9 mouse cellular contexts compared by ENCODE assay signal in the genomic region with DNA sequence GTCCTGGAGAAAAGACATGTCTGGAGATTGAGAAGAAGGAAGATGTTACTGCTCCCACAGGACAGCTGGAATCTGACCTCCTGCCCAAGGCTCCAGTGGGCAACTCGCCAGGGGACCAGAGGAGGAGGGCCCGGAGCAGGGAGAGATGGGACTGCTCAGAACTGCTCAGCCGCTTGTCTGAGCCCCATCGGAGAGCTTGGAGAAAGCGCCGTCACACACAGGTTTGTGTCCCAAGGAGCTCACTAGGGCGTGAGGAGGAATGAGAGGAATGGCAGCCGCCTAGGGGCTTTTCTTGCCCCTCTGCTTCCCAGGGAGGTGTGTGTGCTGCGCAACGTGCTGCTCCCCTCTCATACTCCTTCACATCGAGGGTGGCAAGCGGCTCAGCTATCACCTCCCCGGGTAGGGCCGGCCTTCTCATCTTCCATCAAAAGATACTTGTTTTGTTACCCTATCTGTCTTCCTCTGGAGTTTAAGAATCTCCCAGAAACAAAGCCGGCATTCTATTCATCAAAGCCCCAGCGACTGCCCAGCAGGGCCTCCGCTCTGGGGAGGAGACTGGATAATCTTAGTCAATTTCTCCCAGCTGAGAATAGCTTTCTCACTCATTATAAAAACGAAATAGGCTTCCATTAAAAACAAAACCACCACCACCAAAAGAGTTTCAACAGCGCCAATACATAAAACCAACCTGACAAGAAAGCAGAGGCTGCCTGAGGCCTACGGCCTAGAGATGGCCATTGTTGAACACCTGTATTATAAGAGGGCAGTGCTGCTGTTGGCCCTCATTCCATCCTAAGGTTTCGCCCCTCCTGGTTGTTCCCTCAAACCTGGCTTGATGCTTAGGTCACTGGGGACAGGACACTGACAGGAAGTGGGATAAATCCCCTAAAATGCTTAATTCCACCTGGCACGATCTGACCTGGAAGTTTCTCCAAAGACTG. TPM values are rescaled to one million over a fixed set of nuclear protein-coding genes. Genes with fewer than 3 reads are reported as not detected.
DNase-seq lines count a peak whose midpoint lies in the region; ATAC-seq lines count a peak whose summit lies in the region.
"Had no signal": no experiment of that assay in that cellular context is flagged by ENCODE, and none has a peak within 500 bp of the region (broad histone marks: within the 10 kb centered on the region; RNA-seq: fewer than 3 reads in every experiment).

No protein-coding gene starts in this region.

- H3K27me3 ChIP-seq in forebrain, embryonic 11.5 days (ENCODE audit: control insufficient read depth, insufficient read depth, low read length) = no peaks in the 10 kb centered on the region
- H3K27me3 ChIP-seq in hindbrain, embryonic 11.5 days (ENCODE audit: control insufficient read depth, insufficient read depth, low read length) = no peaks in the 10 kb centered on the region
- no peaks in the 10 kb centered on the region for H3K27me3 ChIP-seq in liver, embryonic 13.5 days
- H3K27me3 ChIP-seq in neural tube, embryonic 15.5 days (replicated peaks) = no peaks in the 10 kb centered on the region
- H3K27me3 ChIP-seq: megakaryocyte, embryonic 14.5 days had no signal

- 7% methylated on average over 22 of the region's 22 CpGs for WGBS in forebrain, embryonic 11.5 days
- WGBS in hindbrain, embryonic 11.5 days = 11% methylated on average over 22 of the region's 22 CpGs
- 67% methylated on average over 22 of the region's 22 CpGs for WGBS in liver, embryonic 13.5 days (ENCODE audit: insufficient replicate concordance)
- WGBS in neural tube, embryonic 15.5 days = 14% methylated on average over 22 of the region's 22 CpGs

- H3K36me3 ChIP-seq in forebrain, embryonic 11.5 days (ENCODE audit: control insufficient read depth, insufficient read depth, low read length) = no peaks in the 10 kb centered on the region
- no peaks in the 10 kb centered on the region for H3K36me3 ChIP-seq in hindbrain, embryonic 11.5 days (ENCODE audit: control insufficient read depth, insufficient read depth, low read length)
- peaks cover 40% of the 10 kb centered on the region for H3K36me3 ChIP-seq in liver, embryonic 13.5 days
- peaks cover 25% of the 10 kb centered on the region for H3K36me3 ChIP-seq in neural tube, embryonic 15.5 days

- peaks cover 11% of the 10 kb centered on the region; the same call in 1 of the 2 replicates for H3K4me1 ChIP-seq in forebrain, embryonic 11.5 days (replicated peaks; ENCODE audit: control insufficient read depth, insufficient read depth, low read length)
- peaks cover 6% of the 10 kb centered on the region; the same call in 1 of the 2 replicates for H3K4me1 ChIP-seq in hindbrain, embryonic 11.5 days (replicated peaks; ENCODE audit: control insufficient read depth, insufficient read depth, low read length)
- H3K4me1 ChIP-seq in liver, embryonic 13.5 days (replicated peaks) = peaks cover 62% of the 10 kb centered on the region
- H3K4me1 ChIP-seq in neural tube, embryonic 15.5 days = peaks cover 13% of the 10 kb centered on the region

- intact Hi-C loops in heart, postnatal 25 days (cut with DNase I) = no loop called here

- H3K9ac ChIP-seq in forebrain, embryonic 11.5 days (ENCODE audit: low read length) = peak overlapping the region; percentile 32
- peak overlapping the region; percentile 27; the same call in 1 of the 2 replicates for H3K9ac ChIP-seq in hindbrain, embryonic 11.5 days (ENCODE audit: low read depth, low read length)
- peak overlapping the region; percentile 15; the same call in 1 of the 2 replicates for H3K9ac ChIP-seq in liver, embryonic 13.5 days
- no peak overlapping the region for H3K9ac ChIP-seq in neural tube, embryonic 15.5 days (replicated peaks)

- peak; percentile 60 for ATAC-seq in forebrain, embryonic 11.5 days (replicated peaks; ENCODE audit: low FRiP score)
- ATAC-seq in hindbrain, embryonic 11.5 days (ENCODE audit: low FRiP score) = peak; percentile 49; the same call in 1 of the 2 replicates
- ATAC-seq in liver, embryonic 13.5 days (ENCODE audit: low read depth) = no peak
- peak; percentile 18; the same call in 1 of the 2 replicates for ATAC-seq in neural tube, embryonic 15.5 days (ENCODE audit: low FRiP score)
- no peak for ATAC-seq in activated CD4-positive, CD25-positive, alpha-beta regulatory T cell, adult 4 months
- no peak for ATAC-seq in cerebellum, adult (ENCODE audit: insufficient number of reproducible peaks, low FRiP score, low TSS enrichment)

- peak; percentile 87 for DNase-seq in heart, adult 11 months
- DNase-seq in heart, postnatal 25 days (ENCODE audit: low spot score) = no peak
- peak; percentile 61 for DNase-seq in forebrain, embryonic 11.5 days (ENCODE audit: low spot score)
- DNase-seq in hindbrain, embryonic 11.5 days (ENCODE audit: low spot score) = peak; percentile 24
- no peak for DNase-seq in liver, embryonic 13.5 days

- H3K9me3 ChIP-seq in forebrain, embryonic 11.5 days (ENCODE audit: control insufficient read depth, low read length) = no peaks in the 10 kb centered on the region
- no peaks in the 10 kb centered on the region for H3K9me3 ChIP-seq in hindbrain, embryonic 11.5 days (ENCODE audit: control insufficient read depth, low read length)
- H3K9me3 ChIP-seq in liver, embryonic 13.5 days (replicated peaks) = no peaks in the 10 kb centered on the region
- H3K9me3 ChIP-seq in neural tube, embryonic 15.5 days (replicated peaks) = no peaks in the 10 kb centered on the region
- H3K9me3 ChIP-seq: megakaryocyte, embryonic 14.5 days had no signal

- no peak overlapping the region for H3K4me3 ChIP-seq in forebrain, embryonic 11.5 days (ENCODE audit: low read depth, low read length)
- no peak overlapping the region for H3K4me3 ChIP-seq in hindbrain, embryonic 11.5 days (ENCODE audit: low read depth, low read length)
- no peak overlapping the region; the same call in none of the 2 replicates for H3K4me3 ChIP-seq in liver, embryonic 13.5 days (replicated peaks)
- H3K4me3 ChIP-seq in neural tube, embryonic 15.5 days (replicated peaks) = no peak overlapping the region
- H3K4me3 ChIP-seq: megakaryocyte, embryonic 14.5 days had no signal

- peak overlapping the region; percentile 19; the same call in 1 of the 2 replicates for H3K4me2 ChIP-seq in forebrain, embryonic 11.5 days (ENCODE audit: low read depth, low read length, severe bottlenecking)
- peak overlapping the region; percentile 26 for H3K4me2 ChIP-seq in hindbrain, embryonic 11.5 days (replicated peaks; ENCODE audit: low read depth, low read length)
- H3K4me2 ChIP-seq in liver, embryonic 13.5 days = peak overlapping the region; percentile 74
- H3K4me2 ChIP-seq in neural tube, embryonic 15.5 days = peak overlapping the region; percentile 47

- H3K27ac ChIP-seq in forebrain, embryonic 11.5 days (ENCODE audit: low read depth, low read length) = no peak overlapping the region
- peak overlapping the region; percentile 62; the same call in 1 of the 2 replicates for H3K27ac ChIP-seq in hindbrain, embryonic 11.5 days (ENCODE audit: low read depth, low read length)
- peak overlapping the region; percentile 96 for H3K27ac ChIP-seq in liver, embryonic 13.5 days
- no peak overlapping the region for H3K27ac ChIP-seq in neural tube, embryonic 15.5 days (replicated peaks)

RNA-seq across cellular contexts. Expression of a gene that starts 9.1 kb away (rescaled TPM):
- 10 to 100 TPM; 16.3 to 17.0 TPM for total RNA-seq in heart, postnatal 25 days (2021)
- polyA plus RNA-seq in forebrain, embryonic 11.5 days (2014; fragmentation: Nextera tagmentation; extraction: Ambion mirVana) = 54.2 and 57.9 TPM in 2 replicates
- 54.9 and 65.8 TPM in 2 replicates for polyA plus RNA-seq in hindbrain, embryonic 11.5 days (2014; fragmentation: Nextera tagmentation; extraction: Ambion mirVana)
- 67.9 and 78.3 TPM in 2 replicates for polyA plus RNA-seq in liver, embryonic 13.5 days (2015; fragmentation: Nextera tagmentation; extraction: Ambion mirVana)
- 93.2 and 96.7 TPM in 2 replicates for polyA plus RNA-seq in neural tube, embryonic 15.5 days (2015; fragmentation: Nextera tagmentation; extraction: Ambion mirVana)
- 1 to 10 TPM; 8.5 to 9.2 TPM for polyA plus RNA-seq in activated CD4-positive, CD25-positive, alpha-beta regulatory T cell, adult 4 months (2017; shearing (Covaris generic))

RNA-seq across cellular contexts. Expression of a gene that starts 37.9 kb away (rescaled TPM):
- 10 to 100 TPM; 17.1 to 18.1 TPM for total RNA-seq in heart, postnatal 25 days (2021)
- 87.8 and 96.1 TPM in 2 replicates for polyA plus RNA-seq in forebrain, embryonic 11.5 days (2014; fragmentation: Nextera tagmentation; extraction: Ambion mirVana)
- polyA plus RNA-seq in hindbrain, embryonic 11.5 days (2014; fragmentation: Nextera tagmentation; extraction: Ambion mirVana) = 96.5 and 105 TPM in 2 replicates
- polyA plus RNA-seq in liver, embryonic 13.5 days (2015; fragmentation: Nextera tagmentation; extraction: Ambion mirVana) = 32.9 and 37.5 TPM in 2 replicates
- 45.5 and 53.0 TPM in 2 replicates for polyA plus RNA-seq in neural tube, embryonic 15.5 days (2015; fragmentation: Nextera tagmentation; extraction: Ambion mirVana)
- 10 to 100 TPM; 56.8 to 58.3 TPM for polyA plus RNA-seq in activated CD4-positive, CD25-positive, alpha-beta regulatory T cell, adult 4 months (2017; shearing (Covaris generic))

Comparison
In these comparisons a context has a peak if more than half of its experiments do, and no peak if none do; other contexts are left out.
1. DNase-seq: peak in heart, adult 11 months (single experiment), forebrain, embryonic 11.5 days (single experiment) and hindbrain, embryonic 11.5 days (single experiment); none in heart, postnatal 25 days (single experiment) and liver, embryonic 13.5 days (single experiment).
2. ATAC-seq: peak in forebrain, embryonic 11.5 days (single experiment), hindbrain, embryonic 11.5 days (single experiment) and neural tube, embryonic 15.5 days (single experiment); none in liver, embryonic 13.5 days (single experiment), activated CD4-positive, CD25-positive, alpha-beta regulatory T cell, adult 4 months (single experiment) and cerebellum, adult (single experiment).
3. H3K27ac ChIP-seq: peak in hindbrain, embryonic 11.5 days (single experiment) and liver, embryonic 13.5 days (single experiment); none in forebrain, embryonic 11.5 days (single experiment) and neural tube, embryonic 15.5 days (single experiment).
4. H3K4me2 ChIP-seq: peak in every context shown above with its lines; median percentile 74 in liver, embryonic 13.5 days; 47 in neural tube, embryonic 15.5 days; 26 in hindbrain, embryonic 11.5 days; 19 in forebrain, embryonic 11.5 days.